Mouse (Mus musculus): ENCODE results near the gene 2410131K14Rik. TPM values are rescaled to one million over a fixed set of nuclear protein-coding genes. Genes with fewer than 3 reads are reported as not detected.

2410131K14Rik gene
- total RNA-seq, 2 experiments from 2014 or later, result 1.5 to 2.3 TPM

DNA sequence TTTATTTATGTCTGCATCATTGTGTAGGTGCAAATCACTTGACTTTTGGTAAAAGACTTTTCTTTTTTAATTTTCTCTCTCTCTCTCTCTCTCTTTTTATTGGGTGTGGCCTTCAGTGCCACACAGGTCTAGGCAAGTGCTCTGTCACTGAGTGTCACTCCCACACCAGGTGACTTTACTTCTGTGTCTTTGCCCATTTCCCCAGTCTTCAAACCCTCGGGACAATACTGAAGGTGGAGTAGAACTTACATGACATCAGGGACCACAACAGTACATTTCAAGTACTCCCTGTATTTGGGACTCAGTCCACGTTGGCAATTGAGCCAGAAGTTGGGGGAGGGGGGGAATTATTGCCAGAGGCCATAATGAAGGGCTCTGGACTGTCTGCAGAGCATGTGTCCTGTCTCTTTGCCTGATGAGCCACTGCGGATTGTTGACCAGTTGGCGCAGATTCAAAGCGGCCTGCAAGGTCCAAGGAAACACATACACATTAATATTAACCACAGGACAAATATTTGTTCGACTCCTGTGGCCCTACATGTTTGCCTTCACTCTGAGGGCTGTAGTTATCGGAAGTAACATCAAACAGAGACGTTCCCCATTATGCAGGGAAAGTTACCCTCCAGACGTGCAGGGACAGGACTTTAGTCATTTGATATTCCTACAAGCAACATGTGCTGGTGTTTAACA lies 57.6 kb downstream of the 2410131K14Rik start:
- peak; percentile 31; the same call in 1 of the 2 replicates for ATAC-seq (replicated peaks; ENCODE audit: poor library complexity, severe bottlenecking)

DNA sequence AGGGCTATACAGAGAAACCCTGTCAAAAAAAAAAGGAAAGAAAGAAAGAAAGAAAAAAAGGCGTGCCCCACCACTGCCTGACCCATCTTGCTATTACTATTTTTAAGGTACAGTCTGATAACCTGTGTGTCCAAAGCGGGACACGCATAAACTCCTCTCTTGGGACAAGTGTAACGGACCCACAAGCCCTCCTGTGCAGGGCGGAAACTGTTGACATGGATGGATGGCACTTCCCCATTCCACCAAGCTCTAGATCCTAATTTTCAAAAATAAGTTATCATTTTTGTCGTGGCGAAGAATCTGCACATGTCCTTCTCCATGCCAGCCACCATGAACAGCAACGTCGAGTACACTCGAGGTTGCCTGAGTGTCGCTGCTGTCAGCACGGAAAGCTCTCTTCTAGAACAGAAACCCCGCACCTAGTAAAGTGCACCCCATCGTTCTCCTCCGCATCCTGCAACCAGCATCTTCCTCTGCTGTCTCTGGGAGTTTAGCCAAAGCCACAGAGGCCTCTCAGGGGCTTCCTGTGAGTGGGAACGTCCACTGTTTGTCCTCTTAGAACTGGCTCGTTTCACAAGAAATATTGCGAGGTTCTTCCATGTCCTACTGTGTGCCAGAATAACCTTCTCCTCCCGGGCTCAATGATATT lies 60.1 kb downstream of the 2410131K14Rik start:
- peak; percentile 78 for ATAC-seq (replicated peaks; ENCODE audit: poor library complexity, severe bottlenecking)

DNA sequence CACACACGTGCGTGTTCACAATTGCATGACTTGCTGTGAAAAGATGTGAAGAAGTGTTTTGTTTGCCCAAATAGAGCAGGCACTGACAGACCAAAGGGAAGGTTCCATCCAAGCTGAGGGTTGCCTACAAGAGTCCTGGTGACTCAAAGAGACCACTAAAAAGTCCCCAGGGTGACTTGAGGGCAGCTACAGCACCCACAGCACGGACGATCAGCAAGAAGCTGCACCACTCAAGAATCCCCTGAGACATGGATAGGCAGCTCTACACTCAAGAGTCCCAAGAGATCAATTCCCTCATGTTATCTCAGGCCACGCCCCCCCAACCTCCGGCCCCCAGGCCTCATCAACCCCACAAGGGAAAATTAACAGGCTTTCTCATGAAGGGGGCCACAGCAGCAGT lies 65.4 kb downstream of the 2410131K14Rik start:
- no peak for ATAC-seq (replicated peaks; ENCODE audit: poor library complexity, severe bottlenecking)

DNA sequence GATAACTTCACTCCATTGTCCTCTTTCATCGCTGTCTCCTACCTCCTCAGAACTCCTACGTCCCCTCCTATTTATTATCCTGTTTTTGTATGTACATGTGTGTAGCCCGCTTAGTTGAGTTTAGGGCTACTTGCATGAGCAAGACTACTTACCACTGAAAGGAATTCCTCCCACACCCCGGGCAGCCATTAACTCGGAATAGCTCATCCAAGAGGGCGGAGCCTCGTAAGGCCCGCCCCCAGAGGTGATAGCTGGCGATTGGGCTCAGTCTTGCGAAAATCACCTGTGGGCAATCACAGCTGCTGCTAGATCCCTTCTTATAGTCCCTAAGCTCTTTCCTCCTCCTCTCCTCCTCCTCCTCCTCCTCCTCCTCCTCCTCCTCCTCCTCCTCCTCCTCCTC lies 66.2 kb downstream of the 2410131K14Rik start:
- ATAC-seq (replicated peaks; ENCODE audit: poor library complexity, severe bottlenecking), result no peak

DNA sequence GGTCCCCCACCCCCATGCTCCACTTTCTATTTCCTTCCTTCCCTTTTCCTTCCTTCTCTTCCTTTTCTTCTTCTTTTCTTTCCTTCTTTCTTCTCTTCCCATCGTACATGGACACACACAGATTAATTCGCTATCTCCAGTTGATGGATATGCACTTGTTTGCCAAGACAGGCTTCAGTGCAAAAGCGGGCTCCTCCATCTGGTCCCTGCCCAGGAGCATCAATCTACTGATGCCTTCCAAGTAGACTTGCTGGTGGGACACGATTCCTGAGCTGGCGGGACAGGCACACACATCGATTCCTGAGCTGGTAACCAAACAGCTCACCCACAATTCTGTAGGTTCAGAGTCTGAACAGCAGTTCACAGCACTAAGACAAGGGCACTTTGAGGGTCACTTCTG lies 68.7 kb downstream of the 2410131K14Rik start:
- no peak for ATAC-seq (replicated peaks; ENCODE audit: poor library complexity, severe bottlenecking)

Other genes starting within 250 kb of the 2410131K14Rik start
- gene Tesc, start 217.5 kb upstream of the 2410131K14Rik start, total RNA-seq (2014; fragmentation: Nextera tagmentation), result 8.5 TPM in 1 of 2 replicates, not detected in the other
- 0.56 and 0.82 TPM in 2 replicates for gene Tesc, start 217.5 kb upstream of the 2410131K14Rik start, total RNA-seq (2017)
- 18.8 and 25.5 TPM in 2 replicates for gene Fbxw8, start 89.8 kb upstream of the 2410131K14Rik start, total RNA-seq (2014; fragmentation: Nextera tagmentation)
- gene Fbxw8, start 89.8 kb upstream of the 2410131K14Rik start, total RNA-seq (2017), result 22.4 and 25.6 TPM in 2 replicates
- gene Hrk, start 80.6 kb upstream of the 2410131K14Rik start, total RNA-seq (2014; fragmentation: Nextera tagmentation), result not detected in 2 replicates
- gene Hrk, start 80.6 kb upstream of the 2410131K14Rik start, total RNA-seq (2017), result not detected in 2 replicates
- not detected in 2 replicates for gene Rnft2, start 111 bp upstream of the 2410131K14Rik start, total RNA-seq (2014; fragmentation: Nextera tagmentation)
- not detected in 2 replicates for gene Rnft2, start 111 bp upstream of the 2410131K14Rik start, total RNA-seq (2017)

All from granulocyte monocyte progenitor cell, adult 5-6 weeks (primary cell).